Mouse (Mus musculus): ENCODE measurements around the gene Minar1.

Minar1 gene

GRCm38 (mm10) chr9:89623006-89623760, at the start of gene Minar1:
Gene Minar1, minus strand, starts transcription at chr9:89623125.
- ATAC-seq (ENCODE audit: insufficient number of reproducible peaks, low FRiP score, low TSS enrichment), result peak; percentile 41

GRCm38 (mm10) chr9:89669878-89670277, 47.0 kb upstream of the Minar1 start:
- ATAC-seq (ENCODE audit: insufficient number of reproducible peaks, low FRiP score, low TSS enrichment), result no peak

- ATAC-seq (ENCODE audit: insufficient number of reproducible peaks, low FRiP score, low TSS enrichment), result no peak
These were observed 44.5 kb upstream of the Minar1 start for GRCm38 (mm10) chr9:89667306-89667942.

- ATAC-seq (ENCODE audit: insufficient number of reproducible peaks, low FRiP score, low TSS enrichment), result no peak
These were observed 28.0 kb upstream of the Minar1 start for GRCm38 (mm10) chr9:89650913-89651312.

- ATAC-seq (ENCODE audit: insufficient number of reproducible peaks, low FRiP score, low TSS enrichment), result no peak
These were observed 14.5 kb upstream of the Minar1 start for GRCm38 (mm10) chr9:89637453-89637852.

- peak; percentile 11; the same call in 1 of the 2 replicates for ATAC-seq (ENCODE audit: insufficient number of reproducible peaks, low FRiP score, low TSS enrichment)
These were observed 474 bp downstream of the Minar1 start for GRCm38 (mm10) chr9:89622296-89623005.

- peak; percentile 69; the same call in 1 of the 2 replicates for ATAC-seq (ENCODE audit: insufficient number of reproducible peaks, low FRiP score, low TSS enrichment)
These were observed 1.2 kb downstream of the Minar1 start for GRCm38 (mm10) chr9:89621750-89622149.

GRCm38 (mm10) chr9:89620347-89620746, 2.6 kb downstream of the Minar1 start:
- no peak for ATAC-seq (ENCODE audit: insufficient number of reproducible peaks, low FRiP score, low TSS enrichment)

- no peak for ATAC-seq (ENCODE audit: insufficient number of reproducible peaks, low FRiP score, low TSS enrichment)
These were observed 6.0 kb downstream of the Minar1 start for GRCm38 (mm10) chr9:89616946-89617345.

- no peak for ATAC-seq (ENCODE audit: insufficient number of reproducible peaks, low FRiP score, low TSS enrichment)
These were observed 12.3 kb downstream of the Minar1 start for GRCm38 (mm10) chr9:89610592-89610991.

- no peak for ATAC-seq (ENCODE audit: insufficient number of reproducible peaks, low FRiP score, low TSS enrichment)
These were observed 15.6 kb downstream of the Minar1 start for GRCm38 (mm10) chr9:89607321-89607720.

GRCm38 (mm10) chr9:89606256-89606655, 16.7 kb downstream of the Minar1 start:
- peak; percentile 60; the same call in 1 of the 2 replicates for ATAC-seq (ENCODE audit: insufficient number of reproducible peaks, low FRiP score, low TSS enrichment)

GRCm38 (mm10) chr9:89601891-89602290, 21.0 kb downstream of the Minar1 start:
- 0 out of 2 replicates have a peak, but pooled peaks have one; percentile 6 for ATAC-seq (ENCODE audit: insufficient number of reproducible peaks, low FRiP score, low TSS enrichment)

GRCm38 (mm10) chr9:89600677-89601076, 22.2 kb downstream of the Minar1 start:
- ATAC-seq (ENCODE audit: insufficient number of reproducible peaks, low FRiP score, low TSS enrichment), result peak; percentile 85

- no peak for ATAC-seq (ENCODE audit: insufficient number of reproducible peaks, low FRiP score, low TSS enrichment)
These were observed 25.9 kb downstream of the Minar1 start for GRCm38 (mm10) chr9:89597071-89597470.

GRCm38 (mm10) chr9:89596392-89596791, 26.5 kb downstream of the Minar1 start:
- ATAC-seq (ENCODE audit: insufficient number of reproducible peaks, low FRiP score, low TSS enrichment), result no peak

- ATAC-seq (ENCODE audit: insufficient number of reproducible peaks, low FRiP score, low TSS enrichment), result no peak
These were observed 30.5 kb downstream of the Minar1 start for GRCm38 (mm10) chr9:89592391-89592790.

- ATAC-seq (ENCODE audit: insufficient number of reproducible peaks, low FRiP score, low TSS enrichment), result no peak
These were observed 44.5 kb downstream of the Minar1 start for GRCm38 (mm10) chr9:89578422-89578821.

GRCm38 (mm10) chr9:89552663-89553062, 70.3 kb downstream of the Minar1 start:
- ATAC-seq (ENCODE audit: insufficient number of reproducible peaks, low FRiP score, low TSS enrichment), result no peak
